ENCODE assay signal across 10 mouse cellular contexts in genomic region chr19:42217374-42217763, GRCm38 (mm10). TPM values are rescaled to one million over a fixed set of nuclear protein-coding genes. Genes with fewer than 3 reads are reported as not detected.
DNase-seq lines count a peak whose midpoint lies in the region; ATAC-seq lines count a peak whose summit lies in the region.
"Had no signal": no experiment of that assay in that cellular context is flagged by ENCODE, and none has a peak within 500 bp of the region (broad histone marks: within the 10 kb centered on the region; RNA-seq: fewer than 3 reads in every experiment).

No protein-coding gene starts in this region.

- H3K4me1 ChIP-seq in forebrain, embryonic 13.5 days, result no peaks in the 10 kb centered on the region
- no peaks in the 10 kb centered on the region for H3K4me1 ChIP-seq in forebrain, embryonic 12.5 days
- H3K4me1 ChIP-seq in neural tube, embryonic 11.5 days (ENCODE audit: control insufficient read depth, insufficient read depth, low read length), result no peaks in the 10 kb centered on the region

- no peak overlapping the region for H3K4me2 ChIP-seq in forebrain, embryonic 13.5 days
- H3K4me2 ChIP-seq in forebrain, embryonic 12.5 days, result no peak overlapping the region
- H3K4me2 ChIP-seq in neural tube, embryonic 11.5 days (ENCODE audit: low read depth), result no peak overlapping the region

- peak; percentile 38 for DNase-seq in neural tube, embryonic 11.5 days (ENCODE audit: low spot score)
- DNase-seq in neural tube, embryonic 10.5 days (ENCODE audit: extremely low spot score, low spot score), result no peak
- peak; percentile 79 to 83 for DNase-seq in cerebellum, postnatal 25 days
- DNase-seq in layer of hippocampus, adult 9-10 months (ENCODE audit: low spot score), result peak; percentile 54
- peak; percentile 20 for DNase-seq in retina, adult 2 months (ENCODE audit: low read depth, low spot score)
- no peak for DNase-seq in gastrocnemius, postnatal 4 days (ENCODE audit: low spot score in 2 of 2)

- ATAC-seq in forebrain, embryonic 13.5 days, result peak; percentile 51; the same call in 1 of the 2 replicates
- no peak for ATAC-seq in forebrain, embryonic 12.5 days (ENCODE audit: low FRiP score)
- ATAC-seq in neural tube, embryonic 11.5 days (ENCODE audit: insufficient read depth, low FRiP score, low TSS enrichment), result no peak

- H3K9me3 ChIP-seq in forebrain, embryonic 13.5 days (replicated peaks), result no peaks in the 10 kb centered on the region
- H3K9me3 ChIP-seq in forebrain, embryonic 12.5 days, result no peaks in the 10 kb centered on the region
- H3K9me3 ChIP-seq in neural tube, embryonic 11.5 days (ENCODE audit: control insufficient read depth, low read length), result no peaks in the 10 kb centered on the region
- H3K9me3 ChIP-seq: G1E had no signal

- 31% methylated on average over 2 of the region's 2 CpGs for WGBS in forebrain, embryonic 13.5 days
- WGBS in forebrain, embryonic 12.5 days, result 12% methylated on average over 2 of the region's 2 CpGs
- WGBS in neural tube, embryonic 11.5 days, result 14% methylated on average over 2 of the region's 2 CpGs

- H3K4me3 ChIP-seq in forebrain, embryonic 13.5 days, result no peak overlapping the region
- no peak overlapping the region for H3K4me3 ChIP-seq in forebrain, embryonic 12.5 days (replicated peaks)
- H3K4me3 ChIP-seq in neural tube, embryonic 11.5 days (ENCODE audit: low read depth, low read length), result no peak overlapping the region
- H3K4me3 ChIP-seq: megakaryocyte, embryonic 14.5 days had no signal

- no peaks in the 10 kb centered on the region for H3K36me3 ChIP-seq in forebrain, embryonic 13.5 days (ENCODE audit: poor library complexity, severe bottlenecking)
- H3K36me3 ChIP-seq in forebrain, embryonic 12.5 days (replicated peaks), result no peaks in the 10 kb centered on the region
- H3K36me3 ChIP-seq in neural tube, embryonic 11.5 days (ENCODE audit: control insufficient read depth, insufficient read depth, low read length), result no peaks in the 10 kb centered on the region
- H3K36me3 ChIP-seq: G1E had no signal

- no peaks in the 10 kb centered on the region for H3K27me3 ChIP-seq in forebrain, embryonic 13.5 days
- no peaks in the 10 kb centered on the region; the same call in 1 of the 2 replicates for H3K27me3 ChIP-seq in forebrain, embryonic 12.5 days
- H3K27me3 ChIP-seq in neural tube, embryonic 11.5 days (ENCODE audit: control insufficient read depth, insufficient read depth, low read length), result no peaks in the 10 kb centered on the region

- H3K9ac ChIP-seq in forebrain, embryonic 13.5 days, result no peak overlapping the region
- H3K9ac ChIP-seq in forebrain, embryonic 12.5 days, result no peak overlapping the region
- no peak overlapping the region for H3K9ac ChIP-seq in neural tube, embryonic 11.5 days (ENCODE audit: low read length)

- no peak overlapping the region for H3K27ac ChIP-seq in forebrain, embryonic 13.5 days
- no peak overlapping the region for H3K27ac ChIP-seq in forebrain, embryonic 12.5 days
- H3K27ac ChIP-seq in neural tube, embryonic 11.5 days (ENCODE audit: low read depth, low read length), result no peak overlapping the region

RNA-seq across cellular contexts. Expression of gene Sfrp5, which starts 15.3 kb away (rescaled TPM):
- 0.21 TPM in 1 of 2 replicates, not detected in the other for polyA plus RNA-seq in forebrain, embryonic 13.5 days (2015; fragmentation: Nextera tagmentation; extraction: Ambion mirVana)
- polyA plus RNA-seq in forebrain, embryonic 12.5 days (2016; fragmentation: Nextera tagmentation; extraction: Ambion mirVana), result 0.13 and 0.17 TPM in 2 replicates
- 3.3 and 4.1 TPM in 2 replicates for polyA plus RNA-seq in neural tube, embryonic 11.5 days (2014; fragmentation: Nextera tagmentation; extraction: Ambion mirVana)
- 1 to 10 TPM; 4.5 to 4.8 TPM for total RNA-seq in gastrocnemius, postnatal 4 days (2021)
- total RNA-seq: G1E had no signal
- polyA plus RNA-seq: G1E had no signal

RNA-seq across cellular contexts. Expression of gene Golga7b, which starts 30.0 kb away (rescaled TPM):
- polyA plus RNA-seq in forebrain, embryonic 13.5 days (2015; fragmentation: Nextera tagmentation; extraction: Ambion mirVana), result 12.9 and 14.9 TPM in 2 replicates
- polyA plus RNA-seq in forebrain, embryonic 12.5 days (2016; fragmentation: Nextera tagmentation; extraction: Ambion mirVana), result 6.6 and 7.1 TPM in 2 replicates
- 5.5 and 6.1 TPM in 2 replicates for polyA plus RNA-seq in neural tube, embryonic 11.5 days (2014; fragmentation: Nextera tagmentation; extraction: Ambion mirVana)
- 1 to 10 TPM; 1.2 to 1.5 TPM for total RNA-seq in gastrocnemius, postnatal 4 days (2021)
- polyA plus RNA-seq: G1E had no signal

RNA-seq across cellular contexts. Expression of gene Zfyve27, which starts 53.6 kb away (rescaled TPM):
- polyA plus RNA-seq in forebrain, embryonic 13.5 days (2015; fragmentation: Nextera tagmentation; extraction: Ambion mirVana), result 43.5 and 45.6 TPM in 2 replicates
- 42.9 and 47.3 TPM in 2 replicates for polyA plus RNA-seq in forebrain, embryonic 12.5 days (2016; fragmentation: Nextera tagmentation; extraction: Ambion mirVana)
- polyA plus RNA-seq in neural tube, embryonic 11.5 days (2014; fragmentation: Nextera tagmentation; extraction: Ambion mirVana), result 21.1 and 23.7 TPM in 2 replicates
- total RNA-seq in gastrocnemius, postnatal 4 days (2021), result 10 to 100 TPM; 18.6 to 22.3 TPM

Comparison
In these comparisons a context has a peak if more than half of its experiments do, and no peak if none do; other contexts are left out.
1. DNase-seq: peak in neural tube, embryonic 11.5 days (single experiment), cerebellum, postnatal 25 days (2 of 2), layer of hippocampus, adult 9-10 months (single experiment) and retina, adult 2 months (single experiment); none in neural tube, embryonic 10.5 days (single experiment) and gastrocnemius, postnatal 4 days (0 of 2).